Mouse (Mus musculus) forebrain, embryonic 11.5 days (tissue): ENCODE data around the gene Ksr2. TPM values are rescaled to one million over a fixed set of nuclear protein-coding genes. Genes with fewer than 3 reads are reported as not detected.

Experiments used
- ATAC-seq: fragments of 200-750 bp; cut with Nextera tagmentation; replicated peaks from 2 replicates; pipeline ENCODE4 v1.8.0; 2017; ENCODE audit warnings: moderate TSS enrichment; ENCODE audit not compliant: low FRiP score
- DNase-seq: peaks from one replicate; pipeline ENCODE4 v3.0.0-alpha.2; 2017; ENCODE audit warnings: low spot score
- H3K27ac ChIP-seq: fragments of 300-500 bp; sonication (generic); 2 replicates; pipeline ENCODE4 v1.5.1; 2014; ENCODE audit warnings: low read depth, low read length
- H3K27me3 ChIP-seq: fragments of 300-500 bp; sonication (generic); 2 replicates; pipeline ENCODE4 v1.6.1; 2014; ENCODE audit warnings: mild to moderate bottlenecking, low read length, mixed read lengths; ENCODE audit not compliant: control insufficient read depth, insufficient read depth
- H3K36me3 ChIP-seq: fragments of 300-500 bp; sonication (generic); 2 replicates; pipeline ENCODE4 v1.6.1; 2014; ENCODE audit warnings: mild to moderate bottlenecking, low read length, moderate library complexity, mixed read lengths; ENCODE audit not compliant: control insufficient read depth, insufficient read depth
- H3K4me1 ChIP-seq: fragments of 300-500 bp; sonication (generic); replicated peaks from 2 replicates; pipeline ENCODE4 v1.6.1; 2014; ENCODE audit warnings: low read length, mixed read lengths; ENCODE audit not compliant: control insufficient read depth, insufficient read depth
- H3K4me2 ChIP-seq: fragments of 300-500 bp; sonication (generic); 2 replicates; pipeline ENCODE4 v1.6.1; 2014; ENCODE audit warnings: low read depth, mild to moderate bottlenecking, low read length, moderate library complexity, mixed read lengths; ENCODE audit not compliant: severe bottlenecking
- H3K4me3 ChIP-seq: fragments of 300-500 bp; sonication (generic); 2 replicates; pipeline ENCODE4 v1.5.1; 2014; ENCODE audit warnings: low read depth, low read length
- H3K9ac ChIP-seq: fragments of 300-500 bp; sonication (generic); 2 replicates; pipeline ENCODE4 v1.6.1; 2014; ENCODE audit warnings: low read length
- H3K9me3 ChIP-seq: fragments of 300-500 bp; sonication (generic); 2 replicates; pipeline ENCODE4 v1.6.1; 2016; ENCODE audit warnings: low read length, mixed read lengths; ENCODE audit not compliant: control insufficient read depth
- WGBS: fragments of 180-500 bp; shearing (Covaris S2); extraction: QIAGEN DNeasy Blood & Tissue Kit; methylation state at CpG from one replicate; pipeline ENCODE4 v1.1.7; 2014; 5-methylcytosine and 5-hydroxymethylcytosine counted together
- polyA plus RNA-seq: library from polyadenylated mRNA; unstranded; fragments of >200 nt; fragmentation: Nextera tagmentation; extraction: Ambion mirVana; gene quantifications from 2 replicates; pipeline ENCODE4 v1.2.1, GENCODE M21; 2014

Gene Ksr2
- polyA plus RNA-seq, 1 experiment from 2014 or later, result 1.2 TPM

DNA sequence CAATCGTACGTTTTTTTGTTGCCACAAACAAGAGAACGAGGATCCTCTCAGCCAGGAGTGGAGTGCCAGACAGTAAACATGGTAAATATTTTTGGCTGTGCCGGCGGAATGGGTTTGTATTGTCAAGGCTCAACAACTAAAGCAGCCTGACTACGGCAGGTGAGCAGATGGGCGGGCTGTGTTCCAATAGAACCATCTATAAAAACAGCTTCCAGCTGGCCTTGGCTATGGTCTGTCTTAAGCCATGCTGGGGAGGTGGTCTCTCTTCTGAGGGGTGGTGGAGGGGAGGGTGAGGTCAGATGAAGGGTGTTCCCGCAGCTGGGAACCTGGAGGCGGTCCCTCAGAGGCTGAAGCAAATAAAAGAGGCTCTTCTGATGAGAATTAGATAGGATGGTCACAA lies 142.8 kb downstream of the Ksr2 start:
- Histone ChIP-seq H3K27ac (no peak overlapping the region), H3K27me3 (no peaks in the 10 kb centered on the region), H3K4me2 (no peak overlapping the region), H3K9ac (no peak overlapping the region), H3K9me3 (no peaks in the 10 kb centered on the region), H3K4me1 (no peaks in the 10 kb centered on the region), H3K4me3 (no peak overlapping the region), H3K36me3 (no peaks in the 10 kb centered on the region)
- WGBS, result 77% methylated on average over 9 of the region's 9 CpGs
- no peak for ATAC-seq
- no peak for DNase-seq

DNA sequence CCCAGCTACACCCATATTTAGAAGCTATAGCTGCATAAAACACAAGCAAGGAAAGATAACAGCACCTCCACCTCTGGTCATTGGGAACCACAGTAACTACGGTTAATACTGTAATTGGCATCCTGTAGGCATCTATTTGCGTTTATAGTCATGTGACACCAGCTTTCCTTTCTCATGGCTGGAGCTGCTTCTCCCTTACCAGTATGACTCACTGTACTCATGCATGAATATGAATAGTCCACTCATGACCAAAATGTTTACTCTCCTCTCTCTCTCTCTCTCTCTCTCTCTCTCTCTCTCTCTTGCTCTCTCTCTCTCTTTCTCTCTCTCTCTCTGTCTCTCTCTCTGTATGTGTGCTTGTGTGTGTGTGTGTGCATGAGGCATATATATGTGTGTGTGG lies 147.3 kb downstream of the Ksr2 start:
- H3K9ac ChIP-seq, result no peak overlapping the region
- H3K9me3 ChIP-seq, result no peaks in the 10 kb centered on the region
- H3K4me2 ChIP-seq, result no peak overlapping the region
- H3K4me1 ChIP-seq, result no peaks in the 10 kb centered on the region
- no peak overlapping the region for H3K4me3 ChIP-seq
- ATAC-seq (no peak), DNase-seq (no peak)
- no peaks in the 10 kb centered on the region for H3K36me3 ChIP-seq
- WGBS, result 88% methylated on average over 2 of the region's 2 CpGs
- no peak overlapping the region for H3K27ac ChIP-seq
- H3K27me3 ChIP-seq, result no peaks in the 10 kb centered on the region

- H3K9ac ChIP-seq, result no peak overlapping the region
These were observed 152.4 kb downstream of the Ksr2 start for GRCm38 (mm10) chr5:117566051-117566665.

DNA sequence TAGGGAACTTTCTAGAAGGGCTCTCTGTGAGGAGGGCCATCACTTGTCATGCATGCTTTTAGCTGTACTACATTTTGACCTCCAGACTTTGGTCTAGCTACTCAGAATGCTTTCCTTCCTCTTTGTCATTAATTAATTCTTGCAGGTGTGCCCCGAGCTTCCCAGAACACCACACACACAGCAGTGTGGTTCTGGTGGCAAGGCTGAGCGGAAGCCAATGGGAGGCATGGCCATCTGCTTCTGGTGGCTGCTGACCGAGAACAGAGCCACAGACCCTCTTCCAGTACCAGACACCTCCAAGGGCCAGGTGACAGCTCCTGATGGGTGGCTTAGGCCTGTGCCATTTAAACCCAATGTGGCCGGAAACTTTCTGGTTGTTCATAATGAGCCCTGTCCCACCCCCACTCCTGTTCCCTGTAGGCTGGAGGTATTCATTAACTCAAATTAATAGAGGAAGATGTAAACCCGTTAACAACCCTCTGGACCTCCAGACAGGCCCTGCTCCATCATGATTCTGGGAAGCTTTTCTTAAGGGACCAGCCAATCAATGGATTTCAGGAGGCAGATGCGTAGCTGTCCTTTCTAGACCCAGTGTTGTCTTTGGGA lies 155.5 kb downstream of the Ksr2 start:
- Histone ChIP-seq H3K27ac (no peak overlapping the region), H3K4me3 (no peak overlapping the region), H3K4me2 (no peak overlapping the region), H3K9ac (no peak overlapping the region), H3K9me3 (no peaks in the 10 kb centered on the region), H3K36me3 (no peaks in the 10 kb centered on the region), H3K27me3 (no peaks in the 10 kb centered on the region), H3K4me1 (no peaks in the 10 kb centered on the region)
- 83% methylated on average over 6 of the region's 6 CpGs for WGBS
- ATAC-seq, result no peak
- no peak for DNase-seq

More at GRCm38 (mm10) chr5:117566051-117566665, 152.4 kb downstream of the Ksr2 start:
- ATAC-seq, result no peak
- Histone ChIP-seq H3K4me2 (no peak overlapping the region), H3K9me3 (no peaks in the 10 kb centered on the region), H3K4me3 (no peak overlapping the region), H3K36me3 (no peaks in the 10 kb centered on the region), H3K27ac (no peak overlapping the region), H3K4me1 (no peaks in the 10 kb centered on the region), H3K27me3 (no peaks in the 10 kb centered on the region)
- WGBS, result 70% methylated on average over 12 of the region's 12 CpGs
- DNase-seq, result no peak

DNA sequence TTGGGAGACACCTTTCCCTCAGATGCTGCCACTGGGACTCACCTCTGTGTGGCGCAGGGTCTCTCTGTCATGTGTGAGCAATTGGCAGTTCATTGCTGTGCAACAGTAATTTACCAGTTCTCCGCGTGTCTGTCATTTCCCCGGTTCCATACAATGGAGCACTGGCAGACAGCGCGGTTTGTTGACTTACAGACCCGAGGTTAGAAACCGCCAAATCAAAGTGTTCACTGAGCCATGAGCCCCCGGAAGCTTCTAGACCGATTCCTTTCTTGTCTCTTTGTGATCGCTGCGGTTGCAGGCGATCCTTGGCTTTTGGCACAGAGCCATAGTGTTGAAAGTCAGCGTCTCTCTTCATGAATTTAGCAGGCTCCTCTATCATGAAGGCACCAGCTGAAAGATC lies 158.6 kb downstream of the Ksr2 start:
- WGBS, result 88% methylated on average over 14 of the region's 14 CpGs
- no peak overlapping the region for H3K9ac ChIP-seq
- H3K4me2 ChIP-seq, result no peak overlapping the region
- no peaks in the 10 kb centered on the region for H3K27me3 ChIP-seq
- no peak for DNase-seq
- no peak for ATAC-seq
- H3K4me3 ChIP-seq, result no peak overlapping the region
- H3K9me3 ChIP-seq, result no peaks in the 10 kb centered on the region
- H3K4me1 ChIP-seq, result no peaks in the 10 kb centered on the region
- H3K36me3 ChIP-seq, result no peaks in the 10 kb centered on the region
- H3K27ac ChIP-seq, result no peak overlapping the region

DNA sequence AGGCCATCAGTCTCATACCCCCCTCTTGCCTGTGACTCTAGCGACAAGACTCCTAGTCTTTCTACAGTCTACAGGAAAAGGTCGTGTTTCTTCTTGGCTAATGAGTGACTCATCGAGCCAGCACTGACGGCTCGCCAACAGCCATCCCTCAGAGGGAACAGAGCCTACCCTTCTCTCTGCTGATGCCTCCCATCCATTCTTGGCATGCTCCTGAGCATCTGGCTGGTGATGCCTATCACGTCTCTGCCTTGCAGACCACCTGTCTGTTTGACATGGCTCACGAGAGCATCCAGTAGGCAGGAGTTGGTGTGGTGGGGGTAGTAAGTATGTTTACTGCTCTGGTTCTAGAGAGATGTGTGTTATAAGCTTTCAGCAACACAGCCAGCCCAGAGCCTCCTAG lies 161.1 kb downstream of the Ksr2 start:
- no peaks in the 10 kb centered on the region for H3K4me1 ChIP-seq
- no peak overlapping the region for H3K9ac ChIP-seq
- WGBS, result 86% methylated on average over 7 of the region's 7 CpGs
- ATAC-seq (no peak), DNase-seq (no peak)
- H3K27ac ChIP-seq, result no peak overlapping the region
- H3K36me3 ChIP-seq, result no peaks in the 10 kb centered on the region
- H3K27me3 ChIP-seq, result no peaks in the 10 kb centered on the region
- no peak overlapping the region for H3K4me3 ChIP-seq
- no peaks in the 10 kb centered on the region for H3K9me3 ChIP-seq
- no peak overlapping the region for H3K4me2 ChIP-seq

DNA sequence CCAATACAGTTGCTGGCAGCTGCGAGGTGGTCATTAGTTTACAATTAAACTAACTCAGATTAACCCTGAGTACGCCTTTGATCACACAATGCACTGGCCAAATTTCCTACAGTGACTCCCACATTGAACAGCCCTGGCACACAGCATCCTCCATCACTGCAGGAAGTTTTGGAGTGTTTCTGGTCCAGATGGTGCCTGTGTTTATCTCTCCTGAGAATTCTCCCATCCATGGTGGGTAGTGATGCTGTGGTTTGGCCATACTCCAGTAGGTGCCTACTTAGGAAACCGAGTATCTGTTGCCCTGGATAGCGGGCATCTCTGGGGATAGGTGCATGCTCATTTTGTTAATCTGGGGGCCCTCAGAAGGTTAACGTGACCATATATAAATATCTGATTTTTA lies 163.8 kb downstream of the Ksr2 start:
- no peak for ATAC-seq
- H3K27ac ChIP-seq, result no peak overlapping the region
- no peaks in the 10 kb centered on the region for H3K36me3 ChIP-seq
- no peak for DNase-seq
- H3K27me3 ChIP-seq, result no peaks in the 10 kb centered on the region
- H3K9me3 ChIP-seq, result no peaks in the 10 kb centered on the region
- H3K4me1 ChIP-seq, result no peaks in the 10 kb centered on the region
- H3K9ac ChIP-seq, result no peak overlapping the region
- H3K4me3 ChIP-seq, result no peak overlapping the region
- H3K4me2 ChIP-seq, result no peak overlapping the region
- 84% methylated on average over 5 of the region's 5 CpGs for WGBS

DNA sequence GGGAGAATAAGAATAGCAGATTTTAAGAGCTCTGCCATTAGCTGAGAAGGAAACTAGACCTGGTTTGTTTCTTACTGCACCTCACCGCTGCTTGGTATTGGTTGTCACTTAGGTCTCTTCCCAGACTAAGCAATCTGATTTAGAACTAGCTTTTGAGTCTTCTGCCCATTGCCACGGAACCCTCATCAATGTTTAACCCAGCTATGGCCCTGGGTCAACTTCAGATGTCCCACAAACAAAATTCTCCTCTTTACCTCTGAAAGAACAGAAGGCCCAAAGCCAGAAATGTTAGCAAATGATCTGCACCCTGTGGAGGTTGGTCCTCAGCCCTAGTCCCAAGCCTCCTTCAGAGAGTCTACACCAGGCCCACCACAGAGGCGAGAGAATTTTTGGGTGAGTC lies 167.9 kb downstream of the Ksr2 start:
- Histone ChIP-seq H3K27me3 (no peaks in the 10 kb centered on the region), H3K36me3 (no peaks in the 10 kb centered on the region), H3K9ac (no peak overlapping the region), H3K4me2 (no peak overlapping the region), H3K4me1 (no peaks in the 10 kb centered on the region), H3K4me3 (no peak overlapping the region), H3K9me3 (no peaks in the 10 kb centered on the region), H3K27ac (no peak overlapping the region)
- ATAC-seq, result no peak
- WGBS, result 73% methylated on average over 3 of the region's 3 CpGs
- DNase-seq, result no peak

GRCm38 (mm10) chr5:117584428-117584827 lies 170.6 kb downstream of the Ksr2 start:
- DNase-seq (no peak), ATAC-seq (no peak)
- H3K27me3 ChIP-seq, result no peaks in the 10 kb centered on the region
- no peaks in the 10 kb centered on the region for H3K4me1 ChIP-seq
- 50% methylated on average over 1 of the region's 1 CpGs for WGBS
- H3K4me2 ChIP-seq, result no peak overlapping the region
- no peak overlapping the region for H3K4me3 ChIP-seq
- no peak overlapping the region for H3K9ac ChIP-seq
- H3K36me3 ChIP-seq, result no peaks in the 10 kb centered on the region
- no peak overlapping the region for H3K27ac ChIP-seq
- no peaks in the 10 kb centered on the region for H3K9me3 ChIP-seq
